Mouse (Mus musculus): ENCODE measurements around the gene Mrgprd. TPM values are rescaled to one million over a fixed set of nuclear protein-coding genes. Genes with fewer than 3 reads are reported as not detected.

Gene Mrgprd
- total RNA-seq, 2 experiments from 2014 or later = 0.08 to 0.10 TPM

Other genes starting within 250 kb of the Mrgprd start
- under 1 TPM in 1 of 2 experiments, not detected in 1; 0.31 TPM for gene 1810010D01Rik, start 106.7 kb upstream of the Mrgprd start, total RNA-seq (2021)
- gene Tpcn2, start 30.8 kb upstream of the Mrgprd start, total RNA-seq (2021) = 10 to 100 TPM in 1 of 2 experiments, 1 to 10 TPM in 1; 9.4 to 11.7 TPM
- gene Mrgprf, start 14.0 kb upstream of the Mrgprd start, total RNA-seq (2021) = 10 to 100 TPM; 13.1 to 15.8 TPM

Data from gastrocnemius, postnatal 4 days (tissue).